Mouse (Mus musculus): ENCODE data around the gene Stt3b. TPM values are rescaled to one million over a fixed set of nuclear protein-coding genes. Genes with fewer than 3 reads are reported as not detected.

Stt3b gene
- polyA plus RNA-seq, 1 experiment = 50.0 TPM

DNA sequence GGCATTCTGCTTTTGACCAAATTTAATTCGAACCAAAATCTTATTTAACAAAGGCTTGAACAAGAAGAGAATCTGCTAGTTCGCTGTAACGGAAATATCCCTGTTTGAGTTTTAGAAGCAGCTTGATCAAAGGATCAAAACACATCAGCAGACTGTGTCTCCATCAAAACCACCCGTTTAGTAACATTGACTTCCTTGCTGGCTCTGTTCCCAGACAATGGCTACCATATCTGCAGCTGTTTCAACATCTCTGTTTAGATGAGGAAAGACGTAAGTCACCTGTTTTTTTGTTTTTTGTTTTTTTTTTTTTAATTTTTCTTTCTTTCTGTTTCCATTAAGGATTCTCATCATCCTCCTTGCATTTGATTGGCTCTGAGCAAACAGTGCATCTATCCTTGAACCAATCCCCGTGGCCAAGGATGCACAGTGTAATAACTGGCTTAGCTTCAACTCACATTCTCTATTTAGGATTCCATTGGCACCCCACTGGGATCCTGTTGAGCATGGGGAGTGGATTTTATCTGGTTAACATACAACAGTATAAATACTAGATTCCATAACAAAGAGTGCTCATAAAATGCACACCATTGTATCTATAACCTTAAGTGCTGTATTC is 20.7 kb upstream of the Stt3b start:
- H3K36me3 ChIP-seq (ENCODE audit: control insufficient read depth, insufficient read depth, low read length) = no peaks in the 10 kb centered on the region
- no peak for TF ChIP-seq CTCF (IDR thresholded peaks at IDR 0.05; ENCODE audit: borderline replicate concordance, control insufficient read depth, extremely low read depth, insufficient read depth, low read length, poor library complexity)
- no peak for TF ChIP-seq POLR2A (IDR thresholded peaks at IDR 0.05; ENCODE audit: control insufficient read depth, extremely low read depth, insufficient read depth, low read length, poor library complexity)
- WGBS = 21% methylated on average over 6 of the region's 6 CpGs
- DNase-seq = no peak
- H3K27me3 ChIP-seq (ENCODE audit: control insufficient read depth, insufficient read depth, low read length) = no peaks in the 10 kb centered on the region
- no peak overlapping the region for H3K4me3 ChIP-seq (ENCODE audit: control insufficient read depth, insufficient read depth, low read length)
- H3K27ac ChIP-seq (ENCODE audit: control insufficient read depth, insufficient read depth, low read length) = no peak overlapping the region
- no peaks in the 10 kb centered on the region for H3K4me1 ChIP-seq (replicated peaks; ENCODE audit: control insufficient read depth, insufficient read depth, low read length)

DNA sequence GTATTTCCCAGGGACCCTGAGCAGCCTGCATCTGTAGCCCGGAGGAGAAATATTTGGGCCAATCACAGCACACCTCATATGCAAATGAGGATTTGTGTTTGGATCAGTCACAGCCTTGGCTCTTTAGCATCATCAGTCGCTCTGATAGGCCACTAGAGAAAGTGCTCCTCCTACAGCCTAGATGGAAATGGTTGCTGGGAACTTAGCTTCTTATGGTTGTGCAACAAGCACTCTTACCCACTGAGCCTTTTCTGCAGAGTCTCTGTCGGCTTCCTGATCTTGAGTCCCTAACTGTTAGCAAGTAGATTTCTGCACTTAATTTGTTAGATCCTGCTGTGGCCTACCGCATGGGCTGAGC is 16.3 kb upstream of the Stt3b start:
- TF ChIP-seq POLR2A (IDR thresholded peaks at IDR 0.05; ENCODE audit: control insufficient read depth, extremely low read depth, insufficient read depth, low read length, poor library complexity) = no peak
- TF ChIP-seq CTCF (IDR thresholded peaks at IDR 0.05; ENCODE audit: borderline replicate concordance, control insufficient read depth, extremely low read depth, insufficient read depth, low read length, poor library complexity) = no peak
- H3K4me3 ChIP-seq (ENCODE audit: control insufficient read depth, insufficient read depth, low read length) = no peak overlapping the region
- no peaks in the 10 kb centered on the region for H3K36me3 ChIP-seq (ENCODE audit: control insufficient read depth, insufficient read depth, low read length)
- no peaks in the 10 kb centered on the region for H3K4me1 ChIP-seq (replicated peaks; ENCODE audit: control insufficient read depth, insufficient read depth, low read length)
- H3K27ac ChIP-seq (ENCODE audit: control insufficient read depth, insufficient read depth, low read length) = no peak overlapping the region
- H3K27me3 ChIP-seq (ENCODE audit: control insufficient read depth, insufficient read depth, low read length) = no peaks in the 10 kb centered on the region
- WGBS = 97% methylated on average over 4 of the region's 4 CpGs
- no peak for DNase-seq

DNA sequence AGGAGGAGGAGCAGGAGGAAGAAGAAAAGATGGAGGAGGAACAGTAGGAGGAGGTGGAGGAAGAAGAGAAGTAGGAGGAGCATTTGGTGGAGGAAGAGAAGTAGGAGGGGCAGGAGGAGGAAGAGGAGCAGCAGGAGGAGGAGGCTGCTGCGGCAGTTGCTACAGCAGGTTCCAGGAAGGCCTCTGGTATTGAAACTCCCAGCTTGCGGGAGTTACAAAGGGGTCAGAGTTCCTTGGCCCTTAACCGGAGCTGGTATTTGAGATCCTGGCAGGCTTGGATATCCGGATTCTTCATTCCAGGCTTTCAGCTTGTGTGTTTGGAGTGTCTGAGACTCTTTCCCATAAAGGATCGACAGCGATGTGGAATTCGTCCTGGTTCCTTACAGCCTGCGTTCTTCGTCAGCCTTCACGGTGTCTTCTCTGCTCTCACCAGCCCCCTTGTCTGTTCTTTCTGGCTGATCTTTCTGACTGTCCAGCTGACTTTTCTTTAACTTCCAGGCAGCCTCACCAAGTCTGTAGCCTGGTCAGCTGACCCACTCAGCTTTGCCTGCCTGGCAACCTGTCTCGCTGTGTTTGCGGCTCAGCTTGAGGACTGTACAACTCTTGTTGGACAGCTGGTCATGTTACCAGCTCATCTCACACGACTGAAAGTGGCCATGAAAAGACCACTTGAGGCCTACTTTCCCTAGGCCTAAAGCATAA is 15.8 kb upstream of the Stt3b start:
- no peaks in the 10 kb centered on the region; the same call in 1 of the 2 replicates for H3K4me1 ChIP-seq (replicated peaks; ENCODE audit: control insufficient read depth, insufficient read depth, low read length)
- H3K4me3 ChIP-seq (ENCODE audit: control insufficient read depth, insufficient read depth, low read length) = no peak overlapping the region
- H3K27me3 ChIP-seq (ENCODE audit: control insufficient read depth, insufficient read depth, low read length) = no peaks in the 10 kb centered on the region
- no peak for DNase-seq
- H3K36me3 ChIP-seq (ENCODE audit: control insufficient read depth, insufficient read depth, low read length) = no peaks in the 10 kb centered on the region
- 95% methylated on average over 13 of the region's 13 CpGs for WGBS
- TF ChIP-seq CTCF (IDR thresholded peaks at IDR 0.05; ENCODE audit: borderline replicate concordance, control insufficient read depth, extremely low read depth, insufficient read depth, low read length, poor library complexity) = no peak
- no peak for TF ChIP-seq POLR2A (IDR thresholded peaks at IDR 0.05; ENCODE audit: control insufficient read depth, extremely low read depth, insufficient read depth, low read length, poor library complexity)
- H3K27ac ChIP-seq (ENCODE audit: control insufficient read depth, insufficient read depth, low read length) = no peak overlapping the region

DNA sequence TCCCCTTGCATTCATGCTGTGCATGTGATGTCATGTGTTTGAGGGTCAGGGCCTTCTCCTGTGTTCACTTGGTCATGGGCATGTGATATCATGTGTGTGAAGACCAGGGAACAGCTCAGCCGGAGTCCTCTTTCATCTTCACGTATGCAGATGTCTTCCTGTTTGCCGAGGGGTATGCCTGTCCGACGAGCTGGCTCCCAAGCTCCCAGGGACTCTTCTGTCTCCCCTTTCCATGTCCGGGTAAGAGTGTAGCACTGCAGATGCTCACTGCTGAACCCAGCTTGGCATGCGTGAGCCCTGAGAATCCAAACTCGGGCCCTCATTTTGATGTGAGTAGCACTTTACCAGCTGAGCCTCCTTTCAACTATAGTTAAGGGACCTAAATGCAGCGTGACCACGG is 13.4 kb upstream of the Stt3b start:
- H3K36me3 ChIP-seq (ENCODE audit: control insufficient read depth, insufficient read depth, low read length) = no peaks in the 10 kb centered on the region
- H3K4me1 ChIP-seq (replicated peaks; ENCODE audit: control insufficient read depth, insufficient read depth, low read length) = no peaks in the 10 kb centered on the region; the same call in 1 of the 2 replicates
- 84% methylated on average over 10 of the region's 10 CpGs for WGBS
- H3K27ac ChIP-seq (ENCODE audit: control insufficient read depth, insufficient read depth, low read length) = no peak overlapping the region
- H3K27me3 ChIP-seq (ENCODE audit: control insufficient read depth, insufficient read depth, low read length) = no peaks in the 10 kb centered on the region
- no peak for TF ChIP-seq POLR2A (IDR thresholded peaks at IDR 0.05; ENCODE audit: control insufficient read depth, extremely low read depth, insufficient read depth, low read length, poor library complexity)
- no peak for TF ChIP-seq CTCF (IDR thresholded peaks at IDR 0.05; ENCODE audit: borderline replicate concordance, control insufficient read depth, extremely low read depth, insufficient read depth, low read length, poor library complexity)
- no peak for DNase-seq
- H3K4me3 ChIP-seq (ENCODE audit: control insufficient read depth, insufficient read depth, low read length) = no peak overlapping the region

DNA sequence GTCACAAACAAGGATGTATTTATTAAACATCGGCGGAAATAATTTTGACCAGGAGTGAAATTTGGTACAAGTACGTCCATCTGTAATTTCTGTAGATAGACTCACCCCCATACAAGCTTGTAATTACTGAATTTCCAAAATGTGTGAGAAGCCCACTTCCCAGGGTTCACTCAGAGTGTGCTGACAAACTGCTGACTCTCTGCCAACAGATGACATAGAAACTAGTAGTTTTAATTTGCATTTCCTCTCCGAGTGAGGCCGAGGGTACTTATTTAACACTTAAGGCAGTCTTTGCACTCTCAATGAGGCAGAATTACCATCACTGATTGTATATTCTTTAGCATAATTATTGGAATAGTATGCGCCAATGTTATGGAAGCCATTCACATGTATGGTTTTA is 12.2 kb upstream of the Stt3b start:
- WGBS = 98% methylated on average over 6 of the region's 6 CpGs
- no peak overlapping the region for H3K4me3 ChIP-seq (ENCODE audit: control insufficient read depth, insufficient read depth, low read length)
- TF ChIP-seq POLR2A (IDR thresholded peaks at IDR 0.05; ENCODE audit: control insufficient read depth, extremely low read depth, insufficient read depth, low read length, poor library complexity) = no peak
- no peak for TF ChIP-seq CTCF (IDR thresholded peaks at IDR 0.05; ENCODE audit: borderline replicate concordance, control insufficient read depth, extremely low read depth, insufficient read depth, low read length, poor library complexity)
- no peaks in the 10 kb centered on the region for H3K27me3 ChIP-seq (ENCODE audit: control insufficient read depth, insufficient read depth, low read length)
- H3K4me1 ChIP-seq (replicated peaks; ENCODE audit: control insufficient read depth, insufficient read depth, low read length) = no peaks in the 10 kb centered on the region; the same call in 1 of the 2 replicates
- no peaks in the 10 kb centered on the region for H3K36me3 ChIP-seq (ENCODE audit: control insufficient read depth, insufficient read depth, low read length)
- DNase-seq = no peak
- H3K27ac ChIP-seq (ENCODE audit: control insufficient read depth, insufficient read depth, low read length) = no peak overlapping the region

DNA sequence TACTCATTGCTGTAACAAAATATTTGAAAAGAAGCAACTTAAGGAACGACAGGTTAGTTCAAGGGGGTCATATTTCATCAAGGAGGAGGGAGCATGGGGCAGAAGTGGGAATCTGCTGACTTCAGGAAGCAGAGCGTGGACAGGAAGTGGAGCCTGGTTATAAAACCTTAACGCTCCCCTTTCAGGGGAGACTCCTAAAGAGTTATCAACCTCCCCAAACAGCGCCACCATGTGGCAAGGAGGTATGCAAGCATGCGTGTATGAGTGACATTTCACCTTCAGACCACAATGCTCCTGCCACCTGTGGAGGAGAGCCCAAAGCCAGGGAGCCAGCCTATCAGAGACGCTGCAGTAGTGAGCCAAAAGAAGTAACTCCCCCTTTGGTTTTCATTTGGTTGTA is 10.8 kb upstream of the Stt3b start:
- no peaks in the 10 kb centered on the region; the same call in 1 of the 2 replicates for H3K4me1 ChIP-seq (replicated peaks; ENCODE audit: control insufficient read depth, insufficient read depth, low read length)
- 95% methylated on average over 6 of the region's 6 CpGs for WGBS
- H3K27ac ChIP-seq (ENCODE audit: control insufficient read depth, insufficient read depth, low read length) = no peak overlapping the region
- H3K36me3 ChIP-seq (ENCODE audit: control insufficient read depth, insufficient read depth, low read length) = no peaks in the 10 kb centered on the region
- no peaks in the 10 kb centered on the region for H3K27me3 ChIP-seq (ENCODE audit: control insufficient read depth, insufficient read depth, low read length)
- TF ChIP-seq CTCF (IDR thresholded peaks at IDR 0.05; ENCODE audit: borderline replicate concordance, control insufficient read depth, extremely low read depth, insufficient read depth, low read length, poor library complexity) = no peak
- TF ChIP-seq POLR2A (IDR thresholded peaks at IDR 0.05; ENCODE audit: control insufficient read depth, extremely low read depth, insufficient read depth, low read length, poor library complexity) = no peak
- no peak overlapping the region for H3K4me3 ChIP-seq (ENCODE audit: control insufficient read depth, insufficient read depth, low read length)
- no peak for DNase-seq

Data from thymus, adult 2 months (tissue).